Mouse (Mus musculus): ENCODE measurements around the gene Tfb2m. TPM values are rescaled to one million over a fixed set of nuclear protein-coding genes. Genes with fewer than 3 reads are reported as not detected.
"Not testable (repeated sequence)": the region's sequence is repeated elsewhere in the genome, so short reads cannot be mapped to it uniquely, and the experiment has no call there.

The Tfb2m gene
- 20.2 and 24.8 TPM in 2 replicates for polyA plus RNA-seq (2015; fragmentation: Nextera tagmentation; extraction: Ambion mirVana)

GRCm38 (mm10) chr1:179545768-179546550, at the start of gene Tfb2m, which contains the start of gene Cnst:
Gene Tfb2m (minus strand): TSS chr1:179546267.
Gene Cnst (plus strand): TSS chr1:179546370.
- Histone ChIP-seq H3K27ac (replicated peaks) (peak within 1 kb of the TSS; percentile 96), H3K4me1 (peaks cover 33% of the 10 kb centered on the region), H3K9ac (peak within 1 kb of the TSS; percentile 93), H3K4me3 (peak within 1 kb of the TSS; percentile 85), H3K4me2 (peak within 1 kb of the TSS; percentile 90), H3K36me3 (peaks cover 26% of the 10 kb centered on the region)
- not testable (repeated sequence) for H3K27me3 ChIP-seq (replicated peaks); H3K9me3 ChIP-seq
- WGBS, result under 1% methylated on average over 67 of the region's 69 CpGs
- peak; percentile 100 for ATAC-seq (ENCODE audit: extremely low read depth, insufficient number of reproducible peaks, low FRiP score, low TSS enrichment)

GRCm38 (mm10) chr1:179592972-179593371, 46.9 kb upstream of the Tfb2m start:
- H3K27me3 ChIP-seq (replicated peaks), result no peaks in the 10 kb centered on the region
- peaks cover 21% of the 10 kb centered on the region for H3K36me3 ChIP-seq
- no peaks in the 10 kb centered on the region for H3K9me3 ChIP-seq
- no peak overlapping the region for H3K4me3 ChIP-seq
- H3K27ac ChIP-seq (replicated peaks), result no peak overlapping the region
- H3K4me1 ChIP-seq, result peaks cover 17% of the 10 kb centered on the region
- 77% methylated on average over 7 of the region's 7 CpGs for WGBS
- no peak overlapping the region for H3K4me2 ChIP-seq
- H3K9ac ChIP-seq, result no peak overlapping the region
- ATAC-seq (ENCODE audit: extremely low read depth, insufficient number of reproducible peaks, low FRiP score, low TSS enrichment), result no peak

GRCm38 (mm10) chr1:179592143-179592542, 46.1 kb upstream of the Tfb2m start:
- H3K4me1 ChIP-seq, result peaks cover 26% of the 10 kb centered on the region
- 93% methylated on average over 2 of the region's 2 CpGs for WGBS
- ATAC-seq (ENCODE audit: extremely low read depth, insufficient number of reproducible peaks, low FRiP score, low TSS enrichment), result no peak
- H3K9me3 ChIP-seq, result no peaks in the 10 kb centered on the region
- no peak overlapping the region for H3K27ac ChIP-seq (replicated peaks)
- H3K9ac ChIP-seq, result no peak overlapping the region
- H3K36me3 ChIP-seq, result peaks cover 21% of the 10 kb centered on the region
- H3K4me2 ChIP-seq, result no peak overlapping the region
- H3K27me3 ChIP-seq (replicated peaks), result no peaks in the 10 kb centered on the region
- H3K4me3 ChIP-seq, result no peak overlapping the region

GRCm38 (mm10) chr1:179591639-179592038, 45.6 kb upstream of the Tfb2m start:
- Histone ChIP-seq H3K4me1 (peaks cover 31% of the 10 kb centered on the region), H3K36me3 (peaks cover 19% of the 10 kb centered on the region), H3K27me3 (replicated peaks) (no peaks in the 10 kb centered on the region), H3K9me3 (no peaks in the 10 kb centered on the region), H3K27ac (replicated peaks) (no peak overlapping the region), H3K9ac (no peak overlapping the region), H3K4me3 (no peak overlapping the region), H3K4me2 (no peak overlapping the region)
- 72% methylated on average over 12 of the region's 12 CpGs for WGBS
- ATAC-seq (ENCODE audit: extremely low read depth, insufficient number of reproducible peaks, low FRiP score, low TSS enrichment), result no peak

- no peaks in the 10 kb centered on the region for H3K9me3 ChIP-seq
- H3K9ac ChIP-seq, result no peak overlapping the region
- H3K36me3 ChIP-seq, result peaks cover 8% of the 10 kb centered on the region
- no peak overlapping the region for H3K4me3 ChIP-seq
- peak overlapping the region; percentile 63 for H3K27ac ChIP-seq (replicated peaks)
- no peak overlapping the region for H3K4me2 ChIP-seq
- ATAC-seq (ENCODE audit: extremely low read depth, insufficient number of reproducible peaks, low FRiP score, low TSS enrichment), result no peak
- no peaks in the 10 kb centered on the region for H3K27me3 ChIP-seq (replicated peaks)
- peaks cover 62% of the 10 kb centered on the region for H3K4me1 ChIP-seq
- WGBS, result 61% methylated on average over 4 of the region's 4 CpGs
Observed at GRCm38 (mm10) chr1:179588230-179588629, 42.2 kb upstream of the Tfb2m start.

GRCm38 (mm10) chr1:179586430-179587095, 40.5 kb upstream of the Tfb2m start:
- Histone ChIP-seq H3K4me2 (no peak overlapping the region), H3K4me1 (peaks cover 70% of the 10 kb centered on the region), H3K9ac (no peak overlapping the region), H3K36me3 (no peaks in the 10 kb centered on the region), H3K4me3 (no peak overlapping the region), H3K27me3 (replicated peaks) (no peaks in the 10 kb centered on the region), H3K9me3 (no peaks in the 10 kb centered on the region), H3K27ac (replicated peaks) (peak overlapping the region; percentile 42; the same call in 1 of the 2 replicates)
- no peak for ATAC-seq (ENCODE audit: extremely low read depth, insufficient number of reproducible peaks, low FRiP score, low TSS enrichment)
- 66% methylated on average over 3 of the region's 3 CpGs for WGBS

- Histone ChIP-seq H3K36me3 (peaks cover 3% of the 10 kb centered on the region; the same call in 1 of the 2 replicates), H3K4me1 (peaks cover 75% of the 10 kb centered on the region), H3K4me2 (no peak overlapping the region), H3K27ac (replicated peaks) (peak overlapping the region; percentile 42; the same call in 1 of the 2 replicates), H3K4me3 (no peak overlapping the region), H3K9ac (no peak overlapping the region), H3K9me3 (no peaks in the 10 kb centered on the region), H3K27me3 (replicated peaks) (no peaks in the 10 kb centered on the region)
- WGBS, result 90% methylated on average over 8 of the region's 9 CpGs
- ATAC-seq (ENCODE audit: extremely low read depth, insufficient number of reproducible peaks, low FRiP score, low TSS enrichment), result no peak
Observed at GRCm38 (mm10) chr1:179585646-179586045, 39.6 kb upstream of the Tfb2m start.

GRCm38 (mm10) chr1:179584220-179584619, 38.2 kb upstream of the Tfb2m start:
- ATAC-seq (ENCODE audit: extremely low read depth, insufficient number of reproducible peaks, low FRiP score, low TSS enrichment), result no peak
- H3K9ac ChIP-seq, result peak overlapping the region; percentile 33; the same call in 1 of the 2 replicates
- peak overlapping the region; percentile 48; the same call in 1 of the 2 replicates for H3K27ac ChIP-seq (replicated peaks)
- WGBS, result 84% methylated on average over 4 of the region's 4 CpGs
- H3K4me2 ChIP-seq, result no peak overlapping the region
- no peak overlapping the region for H3K4me3 ChIP-seq
- H3K27me3 ChIP-seq (replicated peaks), result no peaks in the 10 kb centered on the region
- H3K9me3 ChIP-seq, result no peaks in the 10 kb centered on the region
- H3K4me1 ChIP-seq, result peaks cover 77% of the 10 kb centered on the region
- peaks cover 18% of the 10 kb centered on the region for H3K36me3 ChIP-seq

- Histone ChIP-seq H3K4me3 (no peak overlapping the region), H3K27me3 (replicated peaks) (no peaks in the 10 kb centered on the region), H3K4me1 (peaks cover 74% of the 10 kb centered on the region), H3K9me3 (no peaks in the 10 kb centered on the region), H3K36me3 (peaks cover 21% of the 10 kb centered on the region), H3K4me2 (no peak overlapping the region), H3K27ac (replicated peaks) (no peak overlapping the region), H3K9ac (no peak overlapping the region)
- 81% methylated on average over 3 of the region's 3 CpGs for WGBS
- no peak for ATAC-seq (ENCODE audit: extremely low read depth, insufficient number of reproducible peaks, low FRiP score, low TSS enrichment)
Observed at GRCm38 (mm10) chr1:179583090-179583489, 37.0 kb upstream of the Tfb2m start.

GRCm38 (mm10) chr1:179582021-179582433, 36.0 kb upstream of the Tfb2m start:
- Histone ChIP-seq H3K27ac (replicated peaks) (0 out of 2 replicates have a peak overlapping the region, but pooled peaks have one; percentile 28), H3K9ac (0 out of 2 replicates have a peak overlapping the region, but pooled peaks have one; percentile 28), H3K36me3 (peaks cover 21% of the 10 kb centered on the region), H3K4me3 (no peak overlapping the region), H3K4me1 (peaks cover 63% of the 10 kb centered on the region), H3K27me3 (replicated peaks) (no peaks in the 10 kb centered on the region), H3K4me2 (peak overlapping the region; percentile 43), H3K9me3 (no peaks in the 10 kb centered on the region)
- ATAC-seq (ENCODE audit: extremely low read depth, insufficient number of reproducible peaks, low FRiP score, low TSS enrichment), result no peak
- WGBS, result 24% methylated on average over 6 of the region's 6 CpGs

GRCm38 (mm10) chr1:179581422-179581821, 35.4 kb upstream of the Tfb2m start:
- no peaks in the 10 kb centered on the region for H3K27me3 ChIP-seq (replicated peaks)
- H3K4me3 ChIP-seq, result no peak overlapping the region
- no peak for ATAC-seq (ENCODE audit: extremely low read depth, insufficient number of reproducible peaks, low FRiP score, low TSS enrichment)
- 82% methylated on average over 10 of the region's 10 CpGs for WGBS
- H3K9me3 ChIP-seq, result no peaks in the 10 kb centered on the region
- peaks cover 21% of the 10 kb centered on the region for H3K36me3 ChIP-seq
- H3K27ac ChIP-seq (replicated peaks), result 0 out of 2 replicates have a peak overlapping the region, but pooled peaks have one; percentile 20
- H3K4me2 ChIP-seq, result peak overlapping the region; percentile 43; the same call in 1 of the 2 replicates
- no peak overlapping the region for H3K9ac ChIP-seq
- peaks cover 57% of the 10 kb centered on the region for H3K4me1 ChIP-seq
